Mouse (Mus musculus) hindbrain, embryonic 14.5 days (tissue): ENCODE measurements around the gene Psmb10. TPM values are rescaled to one million over a fixed set of nuclear protein-coding genes. Genes with fewer than 3 reads are reported as not detected.

Source experiments
- ATAC-seq: fragments of 200-750 bp; cut with Nextera tagmentation; 2 replicates; pipeline ENCODE4 v1.8.0; 2017; ENCODE audit warnings: moderate number of reproducible peaks, mild to moderate bottlenecking, moderate TSS enrichment, moderate library complexity; ENCODE audit not compliant: low FRiP score
- DNase-seq: peaks from one replicate; pipeline ENCODE4 v3.0.0-alpha.2; 2015; ENCODE audit warnings: low spot score
- H3K27ac ChIP-seq: fragments of 300-500 bp; sonication (generic); 2 replicates; pipeline ENCODE4 v1.5.1; 2014; ENCODE audit warnings: mild to moderate bottlenecking, moderate library complexity
- H3K27me3 ChIP-seq: fragments of 300-500 bp; sonication (generic); 2 replicates; pipeline ENCODE4 v1.6.1; 2014; ENCODE audit warnings: mild to moderate bottlenecking, low read length, mixed read lengths; ENCODE audit not compliant: control insufficient read depth, insufficient read depth
- H3K36me3 ChIP-seq: fragments of 300-500 bp; sonication (generic); replicated peaks from 2 replicates; pipeline ENCODE4 v1.6.1; 2014; ENCODE audit not compliant: control insufficient read depth, insufficient read depth
- H3K4me1 ChIP-seq: fragments of 300-500 bp; sonication (generic); replicated peaks from 2 replicates; pipeline ENCODE4 v1.6.1; 2014; ENCODE audit warnings: antibody characterized with exemption, low read length, mixed read lengths; ENCODE audit not compliant: control insufficient read depth, insufficient read depth
- H3K4me2 ChIP-seq: fragments of 300-500 bp; sonication (generic); replicated peaks from 2 replicates; pipeline ENCODE4 v1.6.1; 2014; ENCODE audit warnings: mild to moderate bottlenecking, moderate library complexity
- H3K4me3 ChIP-seq: fragments of 300-500 bp; sonication (generic); replicated peaks from 2 replicates; pipeline ENCODE4 v1.5.1; 2014; ENCODE audit warnings: mild to moderate bottlenecking, low read length
- H3K9ac ChIP-seq: fragments of 300-500 bp; sonication (generic); 2 replicates; pipeline ENCODE4 v1.6.1; 2014
- H3K9me3 ChIP-seq: fragments of 300-500 bp; sonication (generic); 2 replicates; pipeline ENCODE4 v1.6.1; 2016; ENCODE audit warnings: low read length; ENCODE audit not compliant: control insufficient read depth
- WGBS: fragments of 180-500 bp; shearing (Covaris S2); extraction: QIAGEN DNeasy Blood & Tissue Kit; methylation state at CpG from one replicate; pipeline ENCODE4 v1.1.7; 2014; 5-methylcytosine and 5-hydroxymethylcytosine counted together
- polyA plus RNA-seq: library from polyadenylated mRNA; unstranded; fragments of >200 nt; fragmentation: Nextera tagmentation; extraction: Ambion mirVana; gene quantifications from 2 replicates; pipeline ENCODE4 v1.2.1, GENCODE M21; 2014

The Psmb10 gene
- polyA plus RNA-seq, 1 experiment from 2014 or later = 79.8 TPM

DNA sequence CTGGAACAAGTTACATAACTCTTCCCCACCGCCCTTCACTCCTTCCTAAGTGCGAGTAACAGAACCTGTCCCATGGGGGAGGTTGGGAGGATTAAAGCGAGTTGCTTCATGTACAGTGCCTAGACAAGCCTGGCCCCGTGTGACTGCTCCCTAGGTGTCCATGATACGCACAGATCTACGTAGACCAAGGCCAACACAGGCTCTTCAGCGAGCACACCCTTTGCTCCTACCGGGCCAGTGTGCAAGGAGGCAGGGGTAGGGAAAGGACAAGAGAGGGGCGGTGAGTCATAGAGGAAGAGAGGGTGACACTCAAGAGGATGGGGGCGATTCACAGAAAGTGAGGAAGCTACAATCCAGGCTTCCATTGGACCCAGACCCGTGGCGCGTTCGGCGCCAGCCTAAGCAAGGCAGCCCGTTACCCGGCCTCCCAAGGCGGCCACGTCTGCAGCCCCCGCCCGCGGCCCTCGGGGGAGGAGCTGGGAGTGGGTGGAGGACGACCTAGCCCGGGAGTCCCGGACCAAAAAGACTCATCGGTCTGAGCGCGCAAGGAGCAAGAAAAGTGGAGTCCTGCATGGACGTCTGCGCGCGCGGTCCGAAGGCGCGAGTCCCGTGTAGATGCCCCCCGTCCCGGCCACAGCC, 27.1 kb upstream of the Psmb10 start:
- peak overlapping the region; percentile 59 for H3K4me2 ChIP-seq
- no peaks in the 10 kb centered on the region for H3K9me3 ChIP-seq
- peaks cover 28% of the 10 kb centered on the region for H3K27me3 ChIP-seq
- H3K4me3 ChIP-seq = peak overlapping the region; percentile 43
- peak overlapping the region; percentile 35; the same call in 1 of the 2 replicates for H3K27ac ChIP-seq
- DNase-seq (no peak), ATAC-seq (peak; percentile 46)
- peak overlapping the region; percentile 55 for H3K9ac ChIP-seq
- peaks cover 5% of the 10 kb centered on the region; the same call in 1 of the 2 replicates for H3K4me1 ChIP-seq
- 4% methylated on average over 37 of the region's 40 CpGs for WGBS
- H3K36me3 ChIP-seq = no peaks in the 10 kb centered on the region

DNA sequence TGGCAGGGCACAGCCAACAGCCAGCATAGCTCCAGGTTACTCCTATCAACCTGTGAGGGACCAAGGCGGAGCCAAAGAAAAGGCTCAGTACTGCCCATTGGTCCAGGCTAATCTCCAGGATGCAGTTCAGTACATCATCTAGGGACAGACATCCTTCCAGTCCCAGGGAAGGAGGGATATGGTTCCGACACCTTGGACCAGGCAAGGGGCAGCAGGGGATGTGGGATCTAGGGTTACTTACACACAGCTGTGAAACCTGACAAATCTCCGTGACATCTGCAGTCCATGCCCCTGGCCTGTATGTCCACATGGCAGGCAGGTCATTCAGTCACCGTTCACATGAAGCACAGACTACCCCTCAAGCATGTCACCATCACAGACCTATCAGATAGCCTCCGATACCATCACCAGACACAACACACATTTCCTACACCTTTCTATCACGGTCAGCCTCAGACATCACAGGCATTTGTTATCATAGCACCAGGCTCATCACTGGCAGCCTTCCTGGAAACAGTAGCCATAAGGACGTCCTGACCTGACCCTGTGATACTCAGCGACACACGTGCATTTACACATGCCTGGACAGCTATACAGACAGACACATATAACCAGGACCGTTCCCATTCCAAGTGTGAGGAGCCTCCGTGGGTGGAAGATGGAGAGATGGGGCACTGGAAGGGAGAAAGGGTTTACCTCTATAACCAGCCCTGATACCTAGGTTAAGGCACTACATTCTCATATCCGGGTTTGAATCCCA, 26.4 kb upstream of the Psmb10 start:
- ATAC-seq = no peak
- 74% methylated on average over 12 of the region's 12 CpGs for WGBS

DNA sequence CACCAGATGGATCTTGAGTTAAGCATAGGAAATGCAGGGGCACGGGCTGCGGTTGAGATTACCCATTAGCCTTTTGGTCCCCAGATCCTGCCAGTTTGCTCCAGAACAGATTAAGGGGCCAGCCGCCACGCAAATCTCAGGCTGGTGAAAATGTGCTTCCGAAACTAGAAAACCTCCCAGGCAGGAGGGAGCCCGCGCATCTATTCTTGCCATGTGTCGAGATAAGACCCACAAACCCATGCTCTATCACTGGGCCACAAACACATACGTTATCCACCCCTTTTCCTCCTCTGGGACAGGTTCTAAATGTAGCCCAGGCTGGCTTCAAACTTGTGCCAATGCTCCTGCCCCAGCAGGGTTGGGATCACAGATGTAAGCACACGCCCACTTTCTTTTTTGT, 23.3 kb upstream of the Psmb10 start:
- peaks cover 20% of the 10 kb centered on the region for H3K27me3 ChIP-seq
- H3K9ac ChIP-seq = no peak overlapping the region
- H3K4me3 ChIP-seq = no peak overlapping the region
- 79% methylated on average over 10 of the region's 10 CpGs for WGBS
- no peak for DNase-seq
- peaks cover 5% of the 10 kb centered on the region; the same call in 1 of the 2 replicates for H3K4me1 ChIP-seq
- H3K4me2 ChIP-seq = no peak overlapping the region
- H3K27ac ChIP-seq = no peak overlapping the region
- no peaks in the 10 kb centered on the region for H3K9me3 ChIP-seq
- H3K36me3 ChIP-seq = no peaks in the 10 kb centered on the region
- no peak for ATAC-seq

More for the DNA sequence above, 26.4 kb upstream of the Psmb10 start:
- Histone ChIP-seq H3K4me1 (peaks cover 5% of the 10 kb centered on the region; the same call in 1 of the 2 replicates), H3K27me3 (peaks cover 28% of the 10 kb centered on the region), H3K9ac (no peak overlapping the region; the same call in 1 of the 2 replicates), H3K36me3 (no peaks in the 10 kb centered on the region), H3K27ac (no peak overlapping the region), H3K4me3 (peak overlapping the region; percentile 43), H3K4me2 (peak overlapping the region; percentile 59), H3K9me3 (no peaks in the 10 kb centered on the region)
- no peak for DNase-seq

DNA sequence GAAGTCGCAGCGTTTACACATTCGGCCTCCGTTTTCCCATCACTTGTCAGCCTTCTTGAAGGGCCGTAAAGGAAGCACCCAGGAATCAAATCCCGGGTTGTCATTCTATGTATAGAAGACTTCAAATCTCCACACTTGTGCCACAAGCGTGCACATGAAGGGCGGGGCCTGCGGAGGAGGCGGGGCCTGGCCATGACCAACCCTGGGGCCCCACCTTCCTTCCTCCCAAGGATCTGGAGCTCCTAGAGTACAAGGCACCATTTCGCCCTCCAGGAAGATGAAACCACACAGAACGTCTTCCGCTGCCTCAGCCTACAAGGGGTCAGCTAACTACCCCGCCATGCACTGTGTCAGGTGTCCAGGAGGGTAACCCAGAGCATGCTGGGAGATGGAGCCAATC, 22.9 kb upstream of the Psmb10 start:
- peaks cover 17% of the 10 kb centered on the region for H3K27me3 ChIP-seq
- 78% methylated on average over 14 of the region's 14 CpGs for WGBS
- ATAC-seq (no peak), DNase-seq (no peak)
- no peaks in the 10 kb centered on the region for H3K9me3 ChIP-seq
- H3K4me2 ChIP-seq = no peak overlapping the region
- H3K9ac ChIP-seq = no peak overlapping the region
- no peak overlapping the region for H3K4me3 ChIP-seq
- H3K36me3 ChIP-seq = no peaks in the 10 kb centered on the region
- H3K27ac ChIP-seq = no peak overlapping the region
- H3K4me1 ChIP-seq = peaks cover 5% of the 10 kb centered on the region; the same call in 1 of the 2 replicates

DNA sequence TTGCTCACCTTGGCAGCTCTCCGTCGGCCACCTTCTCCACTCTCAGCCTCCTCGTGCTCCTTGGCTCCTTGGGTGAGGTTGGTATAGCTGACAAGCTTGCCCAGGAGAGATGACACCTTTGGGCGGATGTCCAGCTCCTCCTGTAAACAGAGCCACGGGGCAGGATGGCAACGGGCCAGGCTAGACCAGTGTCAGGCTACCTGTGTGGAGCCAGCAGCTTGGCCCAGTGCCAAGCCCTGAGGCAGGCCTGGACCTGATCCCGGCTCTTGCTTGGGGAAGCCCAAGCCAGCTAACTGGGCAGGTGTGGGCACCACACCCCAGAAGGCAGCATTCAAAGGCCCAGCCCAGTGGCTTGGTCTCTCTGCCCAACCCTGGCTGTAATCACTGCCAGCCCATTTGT, 21.1 kb upstream of the Psmb10 start:
- Histone ChIP-seq H3K27ac (no peak overlapping the region), H3K4me2 (no peak overlapping the region), H3K4me3 (no peak overlapping the region), H3K4me1 (no peaks in the 10 kb centered on the region), H3K36me3 (no peaks in the 10 kb centered on the region), H3K27me3 (peaks cover under 1% of the 10 kb centered on the region), H3K9me3 (no peaks in the 10 kb centered on the region), H3K9ac (no peak overlapping the region)
- WGBS = 81% methylated on average over 7 of the region's 7 CpGs
- DNase-seq (no peak), ATAC-seq (no peak)

DNA sequence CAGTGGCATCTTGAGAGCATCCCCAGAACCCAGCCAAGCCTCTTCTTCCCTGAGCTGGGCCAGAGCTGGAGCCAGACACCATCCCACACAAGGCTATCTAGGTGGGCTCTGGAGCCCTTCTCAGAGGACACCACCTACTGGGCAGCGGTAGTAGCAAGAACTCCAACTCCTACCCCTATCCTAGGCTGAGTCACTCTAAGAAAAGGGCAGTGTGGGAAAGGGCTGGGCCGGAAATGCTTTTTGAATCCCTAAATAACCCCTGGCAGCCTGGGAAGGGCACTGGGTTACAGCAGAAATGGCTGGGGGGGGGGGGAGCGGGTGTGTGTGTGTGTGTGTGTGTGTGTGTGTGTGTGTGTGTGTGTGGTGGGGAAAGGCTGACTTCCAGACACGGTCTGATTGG, 19.6 kb upstream of the Psmb10 start:
- Histone ChIP-seq H3K4me2 (no peak overlapping the region), H3K4me1 (no peaks in the 10 kb centered on the region), H3K36me3 (no peaks in the 10 kb centered on the region), H3K4me3 (no peak overlapping the region), H3K9ac (no peak overlapping the region), H3K27ac (no peak overlapping the region), H3K27me3 (no peaks in the 10 kb centered on the region), H3K9me3 (no peaks in the 10 kb centered on the region)
- ATAC-seq (no peak), DNase-seq (no peak)
- WGBS = 58% methylated on average over 3 of the region's 4 CpGs

DNA sequence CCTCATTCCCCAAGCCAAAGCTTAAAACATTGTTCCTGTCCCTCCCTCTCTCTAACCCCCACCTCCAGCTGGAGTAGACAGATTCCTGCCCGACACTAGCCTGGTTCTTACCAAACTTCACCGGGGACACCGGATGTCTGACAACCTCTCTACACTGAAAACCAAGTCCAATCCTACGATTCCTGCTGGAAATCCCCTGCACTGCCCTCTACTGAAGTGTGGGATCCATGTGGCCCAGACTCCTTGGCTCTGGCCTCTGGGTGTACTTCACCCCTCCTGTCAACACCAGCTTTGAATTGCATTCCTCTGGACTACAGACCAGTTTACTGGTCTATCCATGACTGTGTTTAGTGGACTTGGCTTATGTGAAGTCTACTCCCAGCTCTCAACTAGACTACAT, 18.3 kb upstream of the Psmb10 start:
- no peaks in the 10 kb centered on the region for H3K9me3 ChIP-seq
- no peaks in the 10 kb centered on the region for H3K36me3 ChIP-seq
- H3K9ac ChIP-seq = no peak overlapping the region
- no peak overlapping the region for H3K4me2 ChIP-seq
- H3K27ac ChIP-seq = no peak overlapping the region
- H3K27me3 ChIP-seq = no peaks in the 10 kb centered on the region
- no peak overlapping the region for H3K4me3 ChIP-seq
- DNase-seq (no peak), ATAC-seq (no peak)
- no peaks in the 10 kb centered on the region for H3K4me1 ChIP-seq
- 93% methylated on average over 4 of the region's 4 CpGs for WGBS

DNA sequence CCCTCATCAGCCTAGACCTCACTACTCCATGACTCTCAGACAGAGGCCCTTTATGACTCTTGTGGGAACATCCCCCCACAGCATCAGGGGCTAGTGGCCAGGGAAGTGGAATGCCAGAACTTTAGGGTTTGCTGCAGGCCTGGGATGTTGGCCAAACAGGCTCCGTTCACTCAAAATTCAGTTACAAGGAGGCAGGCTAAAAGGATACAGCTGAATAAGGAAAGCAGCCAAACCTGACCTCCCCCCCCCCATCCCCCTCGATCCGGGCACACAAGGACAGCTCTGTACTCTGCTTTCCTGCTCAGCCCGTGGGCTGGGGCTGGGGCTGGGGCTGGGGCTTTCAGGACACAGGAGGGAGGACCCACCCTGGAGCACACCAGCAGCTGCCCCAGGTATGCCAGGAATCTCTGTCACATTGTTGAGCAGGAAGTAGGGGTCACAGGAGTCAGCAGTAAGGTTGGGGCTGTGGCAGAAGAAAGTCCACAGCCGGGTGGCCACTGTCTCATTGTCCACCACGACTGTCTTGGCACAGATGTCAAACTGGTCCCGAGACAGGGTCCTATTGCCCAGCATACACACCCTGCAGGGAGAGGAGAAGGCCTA, 12.9 kb upstream of the Psmb10 start:
- H3K9ac ChIP-seq = no peak overlapping the region
- WGBS = 58% methylated on average over 7 of the region's 7 CpGs
- DNase-seq (peak; percentile 36), ATAC-seq (peak; percentile 80)
- H3K27me3 ChIP-seq = no peaks in the 10 kb centered on the region
- H3K27ac ChIP-seq = peak overlapping the region; percentile 65; the same call in 1 of the 2 replicates
- no peaks in the 10 kb centered on the region for H3K36me3 ChIP-seq
- H3K9me3 ChIP-seq = no peaks in the 10 kb centered on the region
- no peak overlapping the region for H3K4me2 ChIP-seq
- peaks cover 10% of the 10 kb centered on the region; the same call in 1 of the 2 replicates for H3K4me1 ChIP-seq
- H3K4me3 ChIP-seq = no peak overlapping the region

DNA sequence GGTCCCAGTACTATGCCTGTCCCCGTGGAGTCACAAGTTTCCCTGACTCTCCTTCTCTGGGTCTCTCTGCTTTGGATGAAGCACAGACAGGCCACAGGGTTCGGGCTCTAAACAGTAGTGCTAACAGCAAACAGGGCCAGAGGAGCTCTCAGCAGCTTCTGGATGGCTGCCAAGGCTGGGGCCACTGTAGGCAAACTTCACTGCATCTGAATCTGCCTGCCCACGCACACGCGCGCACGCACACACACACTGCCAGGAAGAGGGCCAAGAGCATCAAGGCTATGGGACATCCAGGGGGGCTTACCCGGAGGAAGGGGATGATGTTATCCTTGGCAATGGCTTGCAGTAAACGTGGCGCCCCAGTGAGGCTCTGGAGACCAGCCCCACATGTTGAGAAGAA, 11.1 kb upstream of the Psmb10 start:
- peak; percentile 28; the same call in 1 of the 2 replicates for ATAC-seq

More for the DNA sequence above, 11.1 kb upstream of the Psmb10 start:
- H3K4me1 ChIP-seq = peaks cover 10% of the 10 kb centered on the region; the same call in 1 of the 2 replicates
- 64% methylated on average over 10 of the region's 10 CpGs for WGBS
- H3K4me2 ChIP-seq = no peak overlapping the region
- DNase-seq = peak; percentile 71
- H3K9me3 ChIP-seq = no peaks in the 10 kb centered on the region
- peak overlapping the region; percentile 20; the same call in 1 of the 2 replicates for H3K27ac ChIP-seq
- no peak overlapping the region for H3K9ac ChIP-seq
- no peaks in the 10 kb centered on the region for H3K27me3 ChIP-seq
- H3K36me3 ChIP-seq = no peaks in the 10 kb centered on the region
- no peak overlapping the region for H3K4me3 ChIP-seq
